Mouse (Mus musculus): ENCODE data around the gene Rbfox3. TPM values are rescaled to one million over a fixed set of nuclear protein-coding genes. Genes with fewer than 3 reads are reported as not detected.

Rbfox3 gene
- polyA plus RNA-seq, 1 experiment from 2014 or later, result 1.1 TPM

- no peaks in the 10 kb centered on the region for H3K9me3 ChIP-seq (ENCODE audit: control insufficient read depth, low read length)
- no peaks in the 10 kb centered on the region for H3K27me3 ChIP-seq (replicated peaks; ENCODE audit: control insufficient read depth, insufficient read depth, low read length)
- 77% methylated on average over 10 of the region's 10 CpGs for WGBS
- H3K27ac ChIP-seq (ENCODE audit: low read depth, low read length), result no peak overlapping the region; the same call in 1 of the 2 replicates
- peaks cover 29% of the 10 kb centered on the region for H3K4me1 ChIP-seq (replicated peaks; ENCODE audit: control insufficient read depth, insufficient read depth, low read length)
- no peak for DNase-seq (ENCODE audit: low spot score)
- H3K4me3 ChIP-seq (ENCODE audit: low read depth, low read length), result no peak overlapping the region
- no peak overlapping the region for H3K9ac ChIP-seq (ENCODE audit: low read depth, low read length)
- no peak overlapping the region; the same call in 1 of the 2 replicates for H3K4me2 ChIP-seq
- H3K36me3 ChIP-seq (ENCODE audit: control insufficient read depth, insufficient read depth, low read length), result no peaks in the 10 kb centered on the region
- ATAC-seq (replicated peaks; ENCODE audit: low FRiP score), result peak; percentile 42
Observed at GRCm38 (mm10) chr11:118469509-118470160, 441.8 kb downstream of the Rbfox3 start.

- Histone ChIP-seq H3K9ac (ENCODE audit: low read depth, low read length) (no peak overlapping the region), H3K9me3 (ENCODE audit: control insufficient read depth, low read length) (no peaks in the 10 kb centered on the region), H3K4me2 (no peak overlapping the region), H3K4me3 (ENCODE audit: low read depth, low read length) (no peak overlapping the region), H3K4me1 (replicated peaks; ENCODE audit: control insufficient read depth, insufficient read depth, low read length) (peaks cover 20% of the 10 kb centered on the region), H3K36me3 (ENCODE audit: control insufficient read depth, insufficient read depth, low read length) (no peaks in the 10 kb centered on the region), H3K27ac (ENCODE audit: low read depth, low read length) (no peak overlapping the region), H3K27me3 (replicated peaks; ENCODE audit: control insufficient read depth, insufficient read depth, low read length) (no peaks in the 10 kb centered on the region)
- no peak for DNase-seq (ENCODE audit: low spot score)
- no peak for ATAC-seq (replicated peaks; ENCODE audit: low FRiP score)
- WGBS, result 59% methylated on average over 11 of the region's 11 CpGs
Observed at GRCm38 (mm10) chr11:118467441-118468035, 443.9 kb downstream of the Rbfox3 start.

GRCm38 (mm10) chr11:118460280-118460679 is 451.1 kb downstream of the Rbfox3 start:
- Histone ChIP-seq H3K4me2 (no peak overlapping the region), H3K9ac (ENCODE audit: low read depth, low read length) (no peak overlapping the region), H3K4me3 (ENCODE audit: low read depth, low read length) (no peak overlapping the region), H3K4me1 (replicated peaks; ENCODE audit: control insufficient read depth, insufficient read depth, low read length) (peaks cover 4% of the 10 kb centered on the region; the same call in 1 of the 2 replicates), H3K36me3 (ENCODE audit: control insufficient read depth, insufficient read depth, low read length) (no peaks in the 10 kb centered on the region), H3K9me3 (ENCODE audit: control insufficient read depth, low read length) (peaks cover 3% of the 10 kb centered on the region; the same call in 1 of the 2 replicates), H3K27me3 (replicated peaks; ENCODE audit: control insufficient read depth, insufficient read depth, low read length) (no peaks in the 10 kb centered on the region), H3K27ac (ENCODE audit: low read depth, low read length) (no peak overlapping the region)
- 56% methylated on average over 6 of the region's 6 CpGs for WGBS
- no peak for ATAC-seq (replicated peaks; ENCODE audit: low FRiP score)
- DNase-seq (ENCODE audit: low spot score), result no peak

DNA sequence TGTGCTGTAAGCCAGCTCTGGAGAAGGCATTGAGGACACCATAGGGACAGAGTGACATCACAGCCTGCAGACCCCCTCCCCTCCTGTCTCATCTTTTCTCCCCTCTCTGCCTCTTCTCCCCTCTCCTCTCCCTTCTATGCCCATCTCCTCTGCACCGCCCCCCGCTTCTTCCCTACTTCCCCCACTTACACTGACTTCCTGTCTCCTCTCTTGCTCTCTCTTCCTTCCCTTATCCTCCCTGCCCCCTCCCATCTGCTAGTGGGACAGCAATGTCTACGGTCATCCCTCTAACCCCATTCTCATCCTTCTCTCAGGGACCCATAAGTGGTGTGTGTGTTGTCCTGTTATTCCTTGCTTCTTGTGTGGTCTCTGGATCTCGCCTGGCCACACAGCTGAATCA is 451.9 kb downstream of the Rbfox3 start:
- no peak for DNase-seq (ENCODE audit: low spot score)
- Histone ChIP-seq H3K27ac (ENCODE audit: low read depth, low read length) (peak overlapping the region; percentile 62), H3K9ac (ENCODE audit: low read depth, low read length) (0 out of 2 replicates have a peak overlapping the region, but pooled peaks have one; percentile 20), H3K4me2 (peak overlapping the region; percentile 35; the same call in 1 of the 2 replicates), H3K4me1 (replicated peaks; ENCODE audit: control insufficient read depth, insufficient read depth, low read length) (peaks cover 4% of the 10 kb centered on the region; the same call in 1 of the 2 replicates), H3K27me3 (replicated peaks; ENCODE audit: control insufficient read depth, insufficient read depth, low read length) (no peaks in the 10 kb centered on the region), H3K9me3 (ENCODE audit: control insufficient read depth, low read length) (peaks cover 3% of the 10 kb centered on the region; the same call in 1 of the 2 replicates), H3K36me3 (ENCODE audit: control insufficient read depth, insufficient read depth, low read length) (no peaks in the 10 kb centered on the region), H3K4me3 (ENCODE audit: low read depth, low read length) (no peak overlapping the region)
- WGBS, result 43% methylated on average over 4 of the region's 4 CpGs
- no peak for ATAC-seq (replicated peaks; ENCODE audit: low FRiP score)

DNA sequence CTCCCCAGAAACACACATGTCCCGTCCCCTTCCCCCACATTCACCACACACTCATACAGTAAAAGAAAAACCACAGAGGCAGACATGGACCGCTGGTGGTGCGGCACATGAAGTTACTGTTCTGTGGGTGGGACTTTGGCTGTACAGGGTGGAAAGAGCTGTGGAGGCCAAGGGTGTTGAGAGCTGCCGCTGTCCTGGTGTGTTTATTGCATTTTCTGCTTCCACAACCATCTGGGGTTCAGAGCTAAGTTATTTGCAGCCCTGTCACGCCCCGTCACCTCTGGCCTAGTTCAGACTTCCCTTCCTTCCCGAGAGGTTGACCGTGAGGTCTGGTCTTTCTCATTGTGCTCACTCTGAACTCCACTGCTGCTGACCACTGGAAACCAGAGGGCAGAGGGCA is 452.3 kb downstream of the Rbfox3 start:
- H3K4me1 ChIP-seq (replicated peaks; ENCODE audit: control insufficient read depth, insufficient read depth, low read length), result peaks cover 4% of the 10 kb centered on the region; the same call in 1 of the 2 replicates
- peaks cover 3% of the 10 kb centered on the region; the same call in 1 of the 2 replicates for H3K9me3 ChIP-seq (ENCODE audit: control insufficient read depth, low read length)
- WGBS, result 19% methylated on average over 8 of the region's 8 CpGs
- H3K9ac ChIP-seq (ENCODE audit: low read depth, low read length), result 0 out of 2 replicates have a peak overlapping the region, but pooled peaks have one; percentile 20
- no peaks in the 10 kb centered on the region for H3K36me3 ChIP-seq (ENCODE audit: control insufficient read depth, insufficient read depth, low read length)
- ATAC-seq (replicated peaks; ENCODE audit: low FRiP score), result peak; percentile 53
- peak overlapping the region; percentile 62 for H3K27ac ChIP-seq (ENCODE audit: low read depth, low read length)
- H3K27me3 ChIP-seq (replicated peaks; ENCODE audit: control insufficient read depth, insufficient read depth, low read length), result no peaks in the 10 kb centered on the region
- H3K4me2 ChIP-seq, result peak overlapping the region; percentile 35; the same call in 1 of the 2 replicates
- no peak overlapping the region for H3K4me3 ChIP-seq (ENCODE audit: low read depth, low read length)
- no peak for DNase-seq (ENCODE audit: low spot score)

GRCm38 (mm10) chr11:118456937-118457336 is 454.5 kb downstream of the Rbfox3 start:
- Histone ChIP-seq H3K4me3 (ENCODE audit: low read depth, low read length) (no peak overlapping the region), H3K4me2 (no peak overlapping the region), H3K27ac (ENCODE audit: low read depth, low read length) (no peak overlapping the region), H3K36me3 (ENCODE audit: control insufficient read depth, insufficient read depth, low read length) (no peaks in the 10 kb centered on the region), H3K9me3 (ENCODE audit: control insufficient read depth, low read length) (peaks cover 3% of the 10 kb centered on the region; the same call in 1 of the 2 replicates), H3K27me3 (replicated peaks; ENCODE audit: control insufficient read depth, insufficient read depth, low read length) (no peaks in the 10 kb centered on the region), H3K9ac (ENCODE audit: low read depth, low read length) (no peak overlapping the region), H3K4me1 (replicated peaks; ENCODE audit: control insufficient read depth, insufficient read depth, low read length) (peaks cover 4% of the 10 kb centered on the region; the same call in 1 of the 2 replicates)
- ATAC-seq (replicated peaks; ENCODE audit: low FRiP score) (no peak), DNase-seq (ENCODE audit: low spot score) (no peak)
- WGBS, result 72% methylated on average over 11 of the region's 11 CpGs

GRCm38 (mm10) chr11:118455788-118456187 is 455.6 kb downstream of the Rbfox3 start:
- Histone ChIP-seq H3K4me1 (replicated peaks; ENCODE audit: control insufficient read depth, insufficient read depth, low read length) (peaks cover 4% of the 10 kb centered on the region; the same call in 1 of the 2 replicates), H3K36me3 (ENCODE audit: control insufficient read depth, insufficient read depth, low read length) (no peaks in the 10 kb centered on the region), H3K27me3 (replicated peaks; ENCODE audit: control insufficient read depth, insufficient read depth, low read length) (no peaks in the 10 kb centered on the region), H3K27ac (ENCODE audit: low read depth, low read length) (no peak overlapping the region), H3K4me3 (ENCODE audit: low read depth, low read length) (no peak overlapping the region), H3K4me2 (no peak overlapping the region), H3K9me3 (ENCODE audit: control insufficient read depth, low read length) (peaks cover 3% of the 10 kb centered on the region; the same call in 1 of the 2 replicates), H3K9ac (ENCODE audit: low read depth, low read length) (no peak overlapping the region)
- ATAC-seq (replicated peaks; ENCODE audit: low FRiP score) (no peak), DNase-seq (ENCODE audit: low spot score) (no peak)
- 66% methylated on average over 6 of the region's 6 CpGs for WGBS

- H3K4me3 ChIP-seq (ENCODE audit: low read depth, low read length), result no peak overlapping the region
- 78% methylated on average over 11 of the region's 11 CpGs for WGBS
- H3K27ac ChIP-seq (ENCODE audit: low read depth, low read length), result no peak overlapping the region
- no peaks in the 10 kb centered on the region for H3K9me3 ChIP-seq (ENCODE audit: control insufficient read depth, low read length)
- no peak overlapping the region for H3K9ac ChIP-seq (ENCODE audit: low read depth, low read length)
- H3K36me3 ChIP-seq (ENCODE audit: control insufficient read depth, insufficient read depth, low read length), result no peaks in the 10 kb centered on the region
- H3K4me2 ChIP-seq, result no peak overlapping the region
- peaks cover 3% of the 10 kb centered on the region; the same call in 1 of the 2 replicates for H3K4me1 ChIP-seq (replicated peaks; ENCODE audit: control insufficient read depth, insufficient read depth, low read length)
- no peaks in the 10 kb centered on the region for H3K27me3 ChIP-seq (replicated peaks; ENCODE audit: control insufficient read depth, insufficient read depth, low read length)
- DNase-seq (ENCODE audit: low spot score), result no peak
- ATAC-seq (replicated peaks; ENCODE audit: low FRiP score), result no peak
Observed at GRCm38 (mm10) chr11:118453886-118454671, 457.3 kb downstream of the Rbfox3 start.

Measured in liver, embryonic 11.5 days (tissue).